23 mouse cellular contexts compared by ENCODE assay signal in genomic region chr10:121549670-121550069, GRCm38 (mm10).
"Had no signal": no experiment of that assay in that cellular context is flagged by ENCODE, and none has a peak within 500 bp of the region (broad histone marks: within the 10 kb centered on the region; RNA-seq: fewer than 3 reads in every experiment).

No protein-coding gene starts in this region.

- H3K4me1 ChIP-seq: hindbrain, embryonic 13.5 days; hindbrain, embryonic 15.5 days; kidney, embryonic 15.5 days; limb, embryonic 10.5 days; limb, embryonic 12.5 days had no signal

- H3K4me2 ChIP-seq: heart, embryonic 12.5 days; hindbrain, embryonic 13.5 days; hindbrain, embryonic 15.5 days; kidney, embryonic 15.5 days; limb, embryonic 12.5 days; liver, embryonic 11.5 days had no signal

- H3K27me3 ChIP-seq: heart, embryonic 12.5 days; hindbrain, embryonic 13.5 days; hindbrain, embryonic 15.5 days; kidney, embryonic 15.5 days; limb, embryonic 12.5 days had no signal

- H3K9me3 ChIP-seq: heart, embryonic 10.5 days; heart, embryonic 12.5 days; hindbrain, embryonic 13.5 days; hindbrain, embryonic 15.5 days; kidney, embryonic 15.5 days; limb, embryonic 10.5 days; limb, embryonic 12.5 days had no signal

- H3K9ac ChIP-seq: heart, embryonic 12.5 days; hindbrain, embryonic 13.5 days; hindbrain, embryonic 15.5 days; kidney, embryonic 15.5 days; limb, embryonic 12.5 days had no signal

- ATAC-seq: hindbrain, postnatal 0 days; intestine, embryonic 16.5 days had no signal

- H3K4me3 ChIP-seq: heart, embryonic 10.5 days; heart, embryonic 12.5 days; hindbrain, embryonic 13.5 days; hindbrain, embryonic 15.5 days; kidney, embryonic 15.5 days; layer of hippocampus, adult 2 months; left cerebral cortex, adult 2 months; limb, embryonic 10.5 days; limb, embryonic 12.5 days had no signal

- DNase-seq: gastrocnemius, postnatal 14 days; gastrocnemius, postnatal 36 days; heart, adult 18-20 months; heart, postnatal 10 days; kidney, adult 11 months; kidney, adult 2 months; kidney, adult 9 months; kidney, postnatal 14 days; kidney, postnatal 4 days; liver had no signal

- H3K27ac ChIP-seq: heart, embryonic 10.5 days; hindbrain, embryonic 13.5 days; hindbrain, embryonic 15.5 days; hindbrain, postnatal 0 days; kidney, embryonic 15.5 days; kidney, postnatal 0 days; layer of hippocampus, adult 2 months; left cerebral cortex, adult 2 months; limb, embryonic 10.5 days; limb, embryonic 12.5 days had no signal
